Mouse (Mus musculus): Measurements from ENCODE around the gene Tmem268. TPM values are rescaled to one million over a fixed set of nuclear protein-coding genes. Genes with fewer than 3 reads are reported as not detected.
A peak's percentile ranks its signal among the peaks of the same experiment; 100 is the strongest.

Gene Tmem268
- polyA plus RNA-seq (2014; fragmentation: Nextera tagmentation; extraction: Ambion mirVana) = 11.3 and 11.9 TPM in 2 replicates

DNA sequence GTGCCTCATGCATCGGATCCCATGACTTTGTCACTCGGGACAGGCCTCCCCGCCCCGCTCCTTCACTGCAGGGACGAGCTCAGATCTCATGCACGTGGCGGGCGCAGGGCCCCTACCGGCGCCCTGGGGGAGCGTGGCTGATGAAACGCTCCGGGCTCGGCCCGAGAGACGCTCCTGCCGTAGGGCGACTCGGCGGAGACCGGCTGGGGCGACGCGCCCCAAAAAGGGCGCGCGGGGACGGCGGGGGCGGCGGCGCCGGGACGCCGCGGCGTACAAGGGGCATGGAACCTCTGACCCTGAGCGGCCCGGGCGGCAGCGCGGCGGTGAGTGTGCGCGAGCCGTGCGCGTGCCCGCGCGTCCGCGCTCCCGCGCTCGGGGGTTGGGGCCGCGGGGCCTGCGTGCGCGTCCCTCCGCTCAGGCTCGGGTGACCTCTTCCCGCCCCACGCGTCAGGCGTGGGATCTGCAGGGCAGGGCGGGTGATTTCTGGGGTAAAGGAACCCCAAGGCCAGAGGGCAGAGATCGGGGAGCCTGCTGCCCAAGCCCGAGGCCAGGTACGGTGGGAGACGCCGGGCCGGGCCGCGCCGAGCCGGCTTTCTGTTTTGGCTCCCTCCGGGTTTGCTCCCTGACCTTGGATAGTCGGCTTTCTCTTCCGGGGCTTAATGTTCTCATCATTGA is at the start of gene Tmem268:
TSS of gene Tmem268 (plus strand) at position 375 of the 675 bp plus-strand sequence.
- Histone ChIP-seq H3K36me3 (ENCODE audit: control insufficient read depth, insufficient read depth, low read length) (peaks cover 4% of the 10 kb centered on the region), H3K27ac (ENCODE audit: low read depth) (peak within 1 kb of the TSS; percentile 81), H3K9ac (ENCODE audit: low read length) (peak within 1 kb of the TSS; percentile 85), H3K27me3 (replicated peaks; ENCODE audit: control insufficient read depth, insufficient read depth, low read length) (no peaks in the 10 kb centered on the region), H3K4me3 (ENCODE audit: low read depth, low read length) (peak within 1 kb of the TSS; percentile 62), H3K9me3 (ENCODE audit: control insufficient read depth, low read length) (no peaks in the 10 kb centered on the region), H3K4me2 (ENCODE audit: low read length) (peak within 1 kb of the TSS; percentile 83), H3K4me1 (replicated peaks; ENCODE audit: control insufficient read depth, insufficient read depth, low read length) (peaks cover 40% of the 10 kb centered on the region)
- under 1% methylated on average over 70 of the region's 81 CpGs for WGBS
- peak; percentile 87 for DNase-seq (ENCODE audit: low spot score)
- peak; percentile 79 for ATAC-seq (replicated peaks; ENCODE audit: low FRiP score, low TSS enrichment, low read depth)

DNA sequence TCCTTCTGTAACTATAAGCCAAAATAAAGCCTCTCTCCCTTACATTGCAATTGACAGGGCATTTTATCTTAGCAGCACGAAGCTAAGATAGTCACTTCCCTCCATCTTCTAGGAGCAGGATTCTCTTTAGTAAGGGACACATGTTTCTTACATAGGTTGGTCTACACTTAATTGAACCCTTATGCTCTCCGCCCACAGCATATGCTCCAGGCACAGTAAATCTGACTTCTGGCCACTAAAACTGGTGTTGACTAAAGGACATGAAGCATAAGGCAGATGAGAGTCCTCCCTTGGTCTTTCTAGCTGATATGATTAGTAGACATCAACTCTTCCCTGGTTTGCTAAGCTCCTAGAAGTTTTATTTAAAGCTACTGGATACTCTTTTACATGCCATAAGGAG is 45.7 kb upstream of the Tmem268 start:
- WGBS = 87% methylated on average over 2 of the region's 2 CpGs
- H3K9ac ChIP-seq (ENCODE audit: low read length) = no peak overlapping the region

DNA sequence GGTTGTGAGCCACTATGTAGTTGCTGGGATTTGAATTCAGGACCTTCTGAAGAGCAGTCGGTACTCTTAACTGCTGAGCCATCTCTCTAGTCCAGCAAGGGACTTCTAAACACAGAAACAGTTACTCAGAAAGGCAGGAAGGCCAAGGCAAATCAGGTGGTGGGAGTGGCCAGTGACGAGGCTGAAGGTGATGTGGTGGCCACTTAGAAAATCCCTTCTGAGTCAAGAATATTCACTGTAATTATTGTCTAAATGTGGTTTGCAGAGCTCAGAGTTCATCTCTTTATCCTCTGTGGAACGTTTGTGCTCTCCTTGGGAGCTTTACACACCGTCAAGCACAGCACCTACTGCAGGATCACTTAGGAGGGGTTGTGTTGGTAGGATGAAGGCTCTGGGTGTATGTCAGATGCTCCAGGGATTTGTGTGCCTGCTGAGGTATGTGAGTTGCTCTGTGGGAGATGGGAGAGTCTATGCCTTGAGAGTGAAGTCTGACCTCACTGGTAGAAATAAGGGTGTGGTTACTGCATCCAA is 44.1 kb upstream of the Tmem268 start:
- Histone ChIP-seq H3K4me2 (ENCODE audit: low read length) (no peak overlapping the region), H3K27ac (ENCODE audit: low read depth) (no peak overlapping the region), H3K36me3 (ENCODE audit: control insufficient read depth, insufficient read depth, low read length) (no peaks in the 10 kb centered on the region), H3K4me3 (ENCODE audit: low read depth, low read length) (no peak overlapping the region), H3K27me3 (replicated peaks; ENCODE audit: control insufficient read depth, insufficient read depth, low read length) (no peaks in the 10 kb centered on the region), H3K9me3 (ENCODE audit: control insufficient read depth, low read length) (no peaks in the 10 kb centered on the region), H3K4me1 (replicated peaks; ENCODE audit: control insufficient read depth, insufficient read depth, low read length) (no peaks in the 10 kb centered on the region), H3K9ac (ENCODE audit: low read length) (no peak overlapping the region)
- 70% methylated on average over 4 of the region's 4 CpGs for WGBS
- ATAC-seq (replicated peaks; ENCODE audit: low FRiP score, low TSS enrichment, low read depth) (no peak), DNase-seq (ENCODE audit: low spot score) (no peak)

More for the DNA sequence above, 45.7 kb upstream of the Tmem268 start:
- H3K4me1 ChIP-seq (replicated peaks; ENCODE audit: control insufficient read depth, insufficient read depth, low read length) = no peaks in the 10 kb centered on the region
- no peak overlapping the region for H3K4me3 ChIP-seq (ENCODE audit: low read depth, low read length)
- no peaks in the 10 kb centered on the region for H3K36me3 ChIP-seq (ENCODE audit: control insufficient read depth, insufficient read depth, low read length)
- DNase-seq (ENCODE audit: low spot score) (no peak), ATAC-seq (replicated peaks; ENCODE audit: low FRiP score, low TSS enrichment, low read depth) (no peak)
- H3K4me2 ChIP-seq (ENCODE audit: low read length) = no peak overlapping the region
- no peaks in the 10 kb centered on the region for H3K9me3 ChIP-seq (ENCODE audit: control insufficient read depth, low read length)
- no peak overlapping the region for H3K27ac ChIP-seq (ENCODE audit: low read depth)
- H3K27me3 ChIP-seq (replicated peaks; ENCODE audit: control insufficient read depth, insufficient read depth, low read length) = no peaks in the 10 kb centered on the region

DNA sequence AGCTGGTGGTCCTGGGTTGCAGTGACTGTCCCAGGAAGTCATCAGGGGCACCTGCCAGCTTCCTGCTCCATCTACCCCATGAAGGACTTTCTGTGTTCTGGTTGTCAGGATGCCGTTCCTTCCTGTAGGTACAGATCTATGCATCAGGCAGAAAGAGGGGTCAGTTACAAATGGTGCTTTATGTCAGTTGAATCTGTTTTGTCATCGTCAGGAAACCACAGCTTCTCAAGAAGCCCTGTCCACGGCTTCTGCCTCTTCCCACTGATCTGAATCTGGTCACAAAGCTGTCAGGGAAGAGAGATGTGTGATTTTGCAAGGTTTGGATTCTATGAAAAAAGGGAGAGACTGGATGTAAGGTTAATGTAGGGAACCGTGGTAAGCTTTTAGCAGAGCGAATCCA is 43.6 kb upstream of the Tmem268 start:
- H3K4me2 ChIP-seq (ENCODE audit: low read length) = no peak overlapping the region
- no peak overlapping the region for H3K4me3 ChIP-seq (ENCODE audit: low read depth, low read length)
- WGBS = 78% methylated on average over 5 of the region's 5 CpGs
- H3K9me3 ChIP-seq (ENCODE audit: control insufficient read depth, low read length) = no peaks in the 10 kb centered on the region
- H3K27me3 ChIP-seq (replicated peaks; ENCODE audit: control insufficient read depth, insufficient read depth, low read length) = no peaks in the 10 kb centered on the region
- no peak overlapping the region for H3K9ac ChIP-seq (ENCODE audit: low read length)
- ATAC-seq (replicated peaks; ENCODE audit: low FRiP score, low TSS enrichment, low read depth) (no peak), DNase-seq (ENCODE audit: low spot score) (no peak)
- no peaks in the 10 kb centered on the region for H3K4me1 ChIP-seq (replicated peaks; ENCODE audit: control insufficient read depth, insufficient read depth, low read length)
- H3K27ac ChIP-seq (ENCODE audit: low read depth) = no peak overlapping the region
- no peaks in the 10 kb centered on the region for H3K36me3 ChIP-seq (ENCODE audit: control insufficient read depth, insufficient read depth, low read length)

DNA sequence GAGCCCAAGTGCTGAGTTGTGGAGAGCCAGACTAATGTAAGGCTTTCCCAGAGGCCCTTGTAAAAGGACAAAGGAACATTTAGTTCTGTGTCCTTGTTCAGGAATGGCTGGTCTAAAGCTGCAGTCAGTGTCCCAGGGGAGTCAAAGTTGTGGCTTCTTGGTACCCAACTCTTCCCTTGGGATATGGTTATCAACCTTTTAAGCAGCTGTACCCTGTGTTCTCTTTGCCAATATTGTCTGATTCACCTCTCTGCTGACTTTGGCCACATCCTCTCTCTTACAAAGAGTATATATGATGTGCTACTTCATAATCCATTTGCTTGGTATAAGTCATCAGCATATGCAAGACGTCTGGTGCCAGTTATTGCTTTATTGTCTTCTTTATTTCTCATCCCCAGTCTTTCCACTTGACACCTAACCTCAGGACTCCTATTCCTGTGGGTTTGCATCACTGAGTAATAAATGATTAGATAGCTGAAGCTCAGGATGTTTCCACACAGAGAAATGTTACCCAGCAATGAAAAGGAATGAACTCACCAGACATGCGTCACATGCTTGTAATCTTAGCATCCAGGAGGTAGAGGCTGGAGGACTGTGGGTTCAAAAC is 36.7 kb upstream of the Tmem268 start:
- Histone ChIP-seq H3K27ac (ENCODE audit: low read depth) (no peak overlapping the region), H3K4me3 (ENCODE audit: low read depth, low read length) (no peak overlapping the region), H3K9ac (ENCODE audit: low read length) (no peak overlapping the region), H3K27me3 (replicated peaks; ENCODE audit: control insufficient read depth, insufficient read depth, low read length) (no peaks in the 10 kb centered on the region), H3K4me2 (ENCODE audit: low read length) (no peak overlapping the region), H3K4me1 (replicated peaks; ENCODE audit: control insufficient read depth, insufficient read depth, low read length) (no peaks in the 10 kb centered on the region), H3K36me3 (ENCODE audit: control insufficient read depth, insufficient read depth, low read length) (no peaks in the 10 kb centered on the region), H3K9me3 (ENCODE audit: control insufficient read depth, low read length) (no peaks in the 10 kb centered on the region)
- no peak for DNase-seq (ENCODE audit: low spot score)
- no peak for ATAC-seq (replicated peaks; ENCODE audit: low FRiP score, low TSS enrichment, low read depth)
- 74% methylated on average over 2 of the region's 2 CpGs for WGBS

DNA sequence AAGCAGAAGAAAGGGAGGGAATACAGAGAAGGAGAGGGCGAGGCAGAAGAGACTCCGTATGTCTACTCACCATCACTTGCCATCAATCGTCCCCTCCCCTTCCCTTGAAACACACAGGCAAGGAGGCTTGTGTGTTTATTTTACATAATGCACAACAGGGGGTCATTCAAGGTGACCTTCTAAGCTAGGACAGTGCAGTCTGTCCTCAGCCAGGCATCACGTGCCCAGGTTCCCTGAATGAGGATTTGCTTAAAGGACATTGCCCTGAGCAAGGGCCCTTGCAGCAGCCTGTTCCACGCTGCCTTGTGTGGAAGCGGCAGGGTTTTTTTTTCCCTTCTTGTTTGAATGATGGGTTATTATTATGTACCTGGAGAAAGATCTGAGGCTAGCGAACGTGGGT is 33.1 kb upstream of the Tmem268 start:
- H3K4me2 ChIP-seq (ENCODE audit: low read length) = no peak overlapping the region
- H3K27me3 ChIP-seq (replicated peaks; ENCODE audit: control insufficient read depth, insufficient read depth, low read length) = no peaks in the 10 kb centered on the region
- no peak for DNase-seq (ENCODE audit: low spot score)
- no peaks in the 10 kb centered on the region for H3K4me1 ChIP-seq (replicated peaks; ENCODE audit: control insufficient read depth, insufficient read depth, low read length)
- no peak overlapping the region for H3K4me3 ChIP-seq (ENCODE audit: low read depth, low read length)
- no peaks in the 10 kb centered on the region for H3K36me3 ChIP-seq (ENCODE audit: control insufficient read depth, insufficient read depth, low read length)
- H3K9ac ChIP-seq (ENCODE audit: low read length) = no peak overlapping the region
- H3K9me3 ChIP-seq (ENCODE audit: control insufficient read depth, low read length) = no peaks in the 10 kb centered on the region
- H3K27ac ChIP-seq (ENCODE audit: low read depth) = no peak overlapping the region
- 76% methylated on average over 8 of the region's 8 CpGs for WGBS
- ATAC-seq (replicated peaks; ENCODE audit: low FRiP score, low TSS enrichment, low read depth) = no peak

DNA sequence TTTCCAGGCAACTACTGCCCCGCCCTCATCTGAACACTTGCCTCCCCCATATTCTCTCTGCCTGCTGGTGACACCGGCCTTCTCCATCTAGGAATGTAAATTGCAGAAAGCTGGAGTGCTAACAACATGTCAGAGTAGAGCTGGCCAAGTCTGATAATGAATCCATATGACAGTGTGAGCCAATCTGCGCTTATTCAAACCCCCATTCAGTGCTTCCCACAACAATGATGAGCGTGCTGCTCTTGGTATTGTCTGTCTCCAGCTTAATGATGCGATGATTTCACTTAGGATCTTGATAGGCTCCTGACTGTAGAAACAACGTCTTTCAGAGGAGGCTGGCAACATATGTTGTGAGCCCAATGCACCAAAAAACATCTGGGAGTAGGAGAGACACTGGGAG is 29.6 kb upstream of the Tmem268 start:
- no peak for ATAC-seq (replicated peaks; ENCODE audit: low FRiP score, low TSS enrichment, low read depth)
- 77% methylated on average over 6 of the region's 6 CpGs for WGBS

DNA sequence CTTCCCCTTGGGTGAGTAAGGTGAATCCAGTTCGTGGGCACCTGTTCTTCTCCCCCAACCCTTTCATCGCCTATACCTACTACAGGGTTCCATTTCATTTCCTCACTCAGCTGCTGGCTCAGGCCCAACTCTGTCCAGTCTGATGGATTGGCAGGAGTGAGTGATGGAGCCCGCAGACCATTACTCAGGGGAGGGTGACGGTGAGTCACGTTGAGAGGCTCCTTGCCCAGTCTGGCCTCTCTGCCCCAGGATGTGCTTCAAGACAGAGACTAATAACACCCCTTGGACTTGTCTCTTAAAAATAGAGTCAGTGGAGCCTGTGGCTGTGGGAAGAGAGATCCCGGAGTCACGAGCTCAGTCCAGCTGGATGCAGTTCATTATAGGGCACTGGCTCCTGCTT is 28.2 kb upstream of the Tmem268 start:
- H3K9me3 ChIP-seq (ENCODE audit: control insufficient read depth, low read length) = no peaks in the 10 kb centered on the region
- WGBS = 69% methylated on average over 7 of the region's 7 CpGs
- DNase-seq (ENCODE audit: low spot score) (no peak), ATAC-seq (replicated peaks; ENCODE audit: low FRiP score, low TSS enrichment, low read depth) (no peak)
- H3K27me3 ChIP-seq (replicated peaks; ENCODE audit: control insufficient read depth, insufficient read depth, low read length) = no peaks in the 10 kb centered on the region
- no peak overlapping the region for H3K4me2 ChIP-seq (ENCODE audit: low read length)
- no peaks in the 10 kb centered on the region for H3K36me3 ChIP-seq (ENCODE audit: control insufficient read depth, insufficient read depth, low read length)
- no peak overlapping the region for H3K4me3 ChIP-seq (ENCODE audit: low read depth, low read length)
- no peak overlapping the region for H3K9ac ChIP-seq (ENCODE audit: low read length)
- no peak overlapping the region for H3K27ac ChIP-seq (ENCODE audit: low read depth)
- H3K4me1 ChIP-seq (replicated peaks; ENCODE audit: control insufficient read depth, insufficient read depth, low read length) = no peaks in the 10 kb centered on the region

More for the DNA sequence above, 29.6 kb upstream of the Tmem268 start:
- Histone ChIP-seq H3K4me1 (replicated peaks; ENCODE audit: control insufficient read depth, insufficient read depth, low read length) (no peaks in the 10 kb centered on the region), H3K36me3 (ENCODE audit: control insufficient read depth, insufficient read depth, low read length) (no peaks in the 10 kb centered on the region), H3K9ac (ENCODE audit: low read length) (no peak overlapping the region), H3K4me3 (ENCODE audit: low read depth, low read length) (no peak overlapping the region), H3K9me3 (ENCODE audit: control insufficient read depth, low read length) (no peaks in the 10 kb centered on the region), H3K27me3 (replicated peaks; ENCODE audit: control insufficient read depth, insufficient read depth, low read length) (no peaks in the 10 kb centered on the region), H3K27ac (ENCODE audit: low read depth) (no peak overlapping the region), H3K4me2 (ENCODE audit: low read length) (no peak overlapping the region)
- DNase-seq (ENCODE audit: low spot score) = no peak

DNA sequence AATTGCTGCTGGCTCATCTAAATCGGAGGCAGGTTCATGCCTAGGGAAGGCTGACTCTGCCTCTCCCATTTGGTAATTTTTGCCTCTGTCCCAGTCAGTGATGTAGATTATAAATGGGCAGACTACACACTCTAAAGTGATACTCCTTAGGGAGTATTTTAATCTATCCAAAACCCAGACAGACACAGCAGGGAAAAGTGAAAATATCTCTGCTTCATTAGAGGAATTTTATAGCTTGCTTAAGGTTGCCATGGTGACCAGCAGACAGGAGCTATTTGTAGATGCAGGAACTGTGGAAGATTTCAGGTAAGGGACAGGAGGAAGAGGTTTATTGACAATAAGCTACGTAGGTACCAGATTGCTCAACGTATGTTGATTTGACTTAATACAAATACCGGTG is 21.0 kb upstream of the Tmem268 start:
- Histone ChIP-seq H3K4me1 (replicated peaks; ENCODE audit: control insufficient read depth, insufficient read depth, low read length) (no peaks in the 10 kb centered on the region), H3K27ac (ENCODE audit: low read depth) (no peak overlapping the region), H3K9ac (ENCODE audit: low read length) (no peak overlapping the region), H3K4me2 (ENCODE audit: low read length) (no peak overlapping the region), H3K4me3 (ENCODE audit: low read depth, low read length) (no peak overlapping the region), H3K36me3 (ENCODE audit: control insufficient read depth, insufficient read depth, low read length) (no peaks in the 10 kb centered on the region), H3K9me3 (ENCODE audit: control insufficient read depth, low read length) (no peaks in the 10 kb centered on the region), H3K27me3 (replicated peaks; ENCODE audit: control insufficient read depth, insufficient read depth, low read length) (no peaks in the 10 kb centered on the region)
- ATAC-seq (replicated peaks; ENCODE audit: low FRiP score, low TSS enrichment, low read depth) = no peak
- 77% methylated on average over 4 of the region's 4 CpGs for WGBS
- no peak for DNase-seq (ENCODE audit: low spot score)

All from intestine, embryonic 14.5 days (tissue).